Mouse (Mus musculus): Measurements from ENCODE around the gene Gm20509. TPM values are rescaled to one million over a fixed set of nuclear protein-coding genes. Genes with fewer than 3 reads are reported as not detected.

The Gm20509 gene
- polyA plus RNA-seq, 1 experiment = not detected

GRCm38 (mm10) chr9:73130529-73130928, 28.3 kb downstream of the Gm20509 start:
- Histone ChIP-seq H3K27me3 (replicated peaks; ENCODE audit: control insufficient read depth, insufficient read depth, low read length) (no peaks in the 10 kb centered on the region), H3K4me1 (ENCODE audit: control insufficient read depth, insufficient read depth, low read length) (no peaks in the 10 kb centered on the region; the same call in 1 of the 2 replicates), H3K36me3 (ENCODE audit: control insufficient read depth, insufficient read depth, low read length) (no peaks in the 10 kb centered on the region), H3K4me3 (ENCODE audit: insufficient read depth, low read depth, low read length) (no peak overlapping the region), H3K27ac (ENCODE audit: insufficient read depth, low read depth, low read length) (no peak overlapping the region)
- DNase-seq = no peak
- TF ChIP-seq POLR2A (IDR thresholded peaks at IDR 0.05; ENCODE audit: low read depth, low read length) (no peak), CTCF (conservative IDR thresholded peaks at IDR 0.05; ENCODE audit: insufficient read depth, insufficient read length, low read depth, low read length) (no peak)
- 89% methylated on average over 4 of the region's 4 CpGs for WGBS

GRCm38 (mm10) chr9:73137341-73137886, 35.1 kb downstream of the Gm20509 start:
- Histone ChIP-seq H3K4me1 (ENCODE audit: control insufficient read depth, insufficient read depth, low read length) (no peaks in the 10 kb centered on the region), H3K27me3 (replicated peaks; ENCODE audit: control insufficient read depth, insufficient read depth, low read length) (no peaks in the 10 kb centered on the region), H3K36me3 (ENCODE audit: control insufficient read depth, insufficient read depth, low read length) (no peaks in the 10 kb centered on the region), H3K4me3 (ENCODE audit: insufficient read depth, low read depth, low read length) (no peak overlapping the region), H3K27ac (ENCODE audit: insufficient read depth, low read depth, low read length) (no peak overlapping the region)
- WGBS = 44% methylated on average over 11 of the region's 11 CpGs
- no peak for DNase-seq
- TF ChIP-seq POLR2A (IDR thresholded peaks at IDR 0.05; ENCODE audit: low read depth, low read length) = no peak

GRCm38 (mm10) chr9:73154347-73154746, 52.1 kb downstream of the Gm20509 start:
- WGBS = 47% methylated on average over 9 of the region's 9 CpGs
- no peaks in the 10 kb centered on the region for H3K36me3 ChIP-seq (ENCODE audit: control insufficient read depth, insufficient read depth, low read length)

GRCm38 (mm10) chr9:73157968-73158367, 55.7 kb downstream of the Gm20509 start:
- Histone ChIP-seq H3K4me1 (ENCODE audit: control insufficient read depth, insufficient read depth, low read length) (no peaks in the 10 kb centered on the region), H3K27me3 (replicated peaks; ENCODE audit: control insufficient read depth, insufficient read depth, low read length) (no peaks in the 10 kb centered on the region), H3K4me3 (ENCODE audit: insufficient read depth, low read depth, low read length) (no peak overlapping the region), H3K36me3 (ENCODE audit: control insufficient read depth, insufficient read depth, low read length) (no peaks in the 10 kb centered on the region), H3K27ac (ENCODE audit: insufficient read depth, low read depth, low read length) (no peak overlapping the region)
- DNase-seq = no peak
- WGBS = 86% methylated on average over 4 of the region's 4 CpGs
- TF ChIP-seq POLR2A (IDR thresholded peaks at IDR 0.05; ENCODE audit: low read depth, low read length) (no peak), CTCF (conservative IDR thresholded peaks at IDR 0.05; ENCODE audit: insufficient read depth, insufficient read length, low read depth, low read length) (no peak)

More at GRCm38 (mm10) chr9:73154347-73154746, 52.1 kb downstream of the Gm20509 start:
- TF ChIP-seq CTCF (conservative IDR thresholded peaks at IDR 0.05; ENCODE audit: insufficient read depth, insufficient read length, low read depth, low read length) = no peak
- no peak overlapping the region for H3K27ac ChIP-seq (ENCODE audit: insufficient read depth, low read depth, low read length)
- H3K27me3 ChIP-seq (replicated peaks; ENCODE audit: control insufficient read depth, insufficient read depth, low read length) = no peaks in the 10 kb centered on the region
- no peaks in the 10 kb centered on the region for H3K4me1 ChIP-seq (ENCODE audit: control insufficient read depth, insufficient read depth, low read length)
- DNase-seq = no peak
- H3K4me3 ChIP-seq (ENCODE audit: insufficient read depth, low read depth, low read length) = no peak overlapping the region

- H3K27me3 ChIP-seq (replicated peaks; ENCODE audit: control insufficient read depth, insufficient read depth, low read length) = no peaks in the 10 kb centered on the region
- WGBS = 44% methylated on average over 1 of the region's 1 CpGs
Observed at GRCm38 (mm10) chr9:73159265-73159664, 57.0 kb downstream of the Gm20509 start.

GRCm38 (mm10) chr9:73162571-73163333, 60.5 kb downstream of the Gm20509 start:
- WGBS = 14% methylated on average over 26 of the region's 26 CpGs
- Histone ChIP-seq H3K4me3 (ENCODE audit: insufficient read depth, low read depth, low read length) (no peak overlapping the region), H3K36me3 (ENCODE audit: control insufficient read depth, insufficient read depth, low read length) (no peaks in the 10 kb centered on the region), H3K27ac (ENCODE audit: insufficient read depth, low read depth, low read length) (no peak overlapping the region), H3K4me1 (ENCODE audit: control insufficient read depth, insufficient read depth, low read length) (no peaks in the 10 kb centered on the region), H3K27me3 (replicated peaks; ENCODE audit: control insufficient read depth, insufficient read depth, low read length) (no peaks in the 10 kb centered on the region)
- peak; percentile 66 for DNase-seq
- TF ChIP-seq POLR2A (IDR thresholded peaks at IDR 0.05; ENCODE audit: low read depth, low read length) (no peak), CTCF (conservative IDR thresholded peaks at IDR 0.05; ENCODE audit: insufficient read depth, insufficient read length, low read depth, low read length) (peak; percentile 77)

More at GRCm38 (mm10) chr9:73159265-73159664, 57.0 kb downstream of the Gm20509 start:
- Histone ChIP-seq H3K27ac (ENCODE audit: insufficient read depth, low read depth, low read length) (no peak overlapping the region), H3K4me1 (ENCODE audit: control insufficient read depth, insufficient read depth, low read length) (no peaks in the 10 kb centered on the region), H3K36me3 (ENCODE audit: control insufficient read depth, insufficient read depth, low read length) (no peaks in the 10 kb centered on the region), H3K4me3 (ENCODE audit: insufficient read depth, low read depth, low read length) (no peak overlapping the region)
- DNase-seq = peak; percentile 14
- TF ChIP-seq POLR2A (IDR thresholded peaks at IDR 0.05; ENCODE audit: low read depth, low read length) (no peak), CTCF (conservative IDR thresholded peaks at IDR 0.05; ENCODE audit: insufficient read depth, insufficient read length, low read depth, low read length) (no peak)

GRCm38 (mm10) chr9:73165631-73166030, 63.4 kb downstream of the Gm20509 start:
- Histone ChIP-seq H3K27ac (ENCODE audit: insufficient read depth, low read depth, low read length) (no peak overlapping the region), H3K36me3 (ENCODE audit: control insufficient read depth, insufficient read depth, low read length) (no peaks in the 10 kb centered on the region), H3K4me3 (ENCODE audit: insufficient read depth, low read depth, low read length) (no peak overlapping the region), H3K27me3 (replicated peaks; ENCODE audit: control insufficient read depth, insufficient read depth, low read length) (no peaks in the 10 kb centered on the region), H3K4me1 (ENCODE audit: control insufficient read depth, insufficient read depth, low read length) (no peaks in the 10 kb centered on the region)
- no peak for DNase-seq
- TF ChIP-seq POLR2A (IDR thresholded peaks at IDR 0.05; ENCODE audit: low read depth, low read length) = no peak
- TF ChIP-seq CTCF (conservative IDR thresholded peaks at IDR 0.05; ENCODE audit: insufficient read depth, insufficient read length, low read depth, low read length) = no peak
- 75% methylated on average over 4 of the region's 4 CpGs for WGBS

Other genes with a start within 250 kb of the Gm20509 start
- gene Pygo1, start 176.8 kb upstream of the Gm20509 start, polyA plus RNA-seq (2012; rRNA removed) = 0.22 and 0.38 TPM in 2 replicates
- 1.1 and 1.3 TPM in 2 replicates for gene Dyx1c1, start 143.7 kb upstream of the Gm20509 start, polyA plus RNA-seq (2012; rRNA removed)
- not detected in 2 replicates for gene Gm44503, start 143.6 kb upstream of the Gm20509 start, polyA plus RNA-seq (2012; rRNA removed)
- 29.1 and 34.8 TPM in 2 replicates for gene Ccpg1os, start 117.1 kb upstream of the Gm20509 start, polyA plus RNA-seq (2012; rRNA removed)
- 20.1 and 30.2 TPM in 2 replicates for gene Ccpg1, start 117.0 kb upstream of the Gm20509 start, polyA plus RNA-seq (2012; rRNA removed)
- 10.7 and 10.9 TPM in 2 replicates for gene Pigb, start 62.1 kb upstream of the Gm20509 start, polyA plus RNA-seq (2012; rRNA removed)
- 8.0 and 9.4 TPM in 2 replicates for gene Rab27a, start 57.6 kb upstream of the Gm20509 start, polyA plus RNA-seq (2012; rRNA removed)
- gene Khdc3, start 634 bp upstream of the Gm20509 start, polyA plus RNA-seq (2012; rRNA removed) = 0.07 and 0.19 TPM in 2 replicates
- gene Rsl24d1, start 11.0 kb downstream of the Gm20509 start, polyA plus RNA-seq (2012; rRNA removed) = 17.7 and 24.5 TPM in 2 replicates

Measured in kidney, adult 2 months (tissue).